Mouse (Mus musculus) gastrocnemius, adult 18-20 months (tissue): ENCODE results near the gene Elmo1. TPM values are rescaled to one million over a fixed set of nuclear protein-coding genes. Genes with fewer than 3 reads are reported as not detected.
"Not testable (repeated sequence)": the region's sequence is repeated elsewhere in the genome, so short reads cannot be mapped to it uniquely, and the experiment has no call there.

Source experiments
- DNase-seq: peaks from one replicate; pipeline ENCODE4 v3.0.0; 2021; ENCODE audit warnings: low spot score
- total RNA-seq, 2 experiments: library from RNA; stranded (reverse); gene quantifications; 2 replicates each; pipeline ENCODE4 v1.2.3; 2021

Gene Elmo1
- total RNA-seq, 2 experiments from 2014 or later, result 2.0 to 2.7 TPM

DNA sequence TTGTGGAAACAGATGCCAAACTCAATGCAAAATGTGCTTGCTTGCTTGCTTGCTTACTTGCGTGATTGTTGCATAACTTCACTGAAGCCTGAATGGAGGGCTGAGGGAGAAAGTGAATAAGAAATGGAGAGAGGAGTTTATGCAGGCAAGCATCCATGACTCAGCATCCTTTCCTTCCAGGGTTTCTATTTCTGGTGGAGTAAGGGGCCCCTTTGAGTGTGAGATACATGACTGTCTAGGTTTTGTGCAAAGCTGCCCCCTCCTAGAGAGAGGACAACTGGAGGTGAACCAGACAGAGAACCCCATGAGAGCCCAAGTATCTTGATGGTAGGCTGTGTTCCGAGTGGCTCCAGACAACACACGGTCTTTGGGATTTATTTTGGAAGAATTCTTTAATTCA lies 508.2 kb downstream of the Elmo1 start:
- DNase-seq, result no peak

- no peak for DNase-seq
These were observed 509.9 kb downstream of the Elmo1 start for GRCm38 (mm10) chr13:20600246-20600645.

DNA sequence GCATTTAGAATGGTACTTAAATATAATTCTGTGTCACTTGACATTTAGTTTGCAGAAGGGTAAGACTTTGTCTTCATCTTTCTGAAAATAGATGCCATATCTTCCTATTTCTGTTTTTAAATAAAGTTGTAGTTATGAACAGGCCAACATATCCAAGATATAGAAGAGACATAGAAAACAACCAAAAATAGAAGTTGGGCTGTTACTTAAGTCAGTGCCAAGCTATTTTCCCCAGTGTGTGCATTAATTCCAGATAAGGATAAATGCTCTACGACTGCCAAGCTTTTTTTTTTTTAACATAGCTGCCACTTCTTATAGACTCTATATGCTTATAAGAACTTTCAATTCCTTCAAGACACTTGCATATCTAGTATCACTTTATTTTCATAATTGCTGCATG lies 511.0 kb downstream of the Elmo1 start:
- no peak for DNase-seq

DNA sequence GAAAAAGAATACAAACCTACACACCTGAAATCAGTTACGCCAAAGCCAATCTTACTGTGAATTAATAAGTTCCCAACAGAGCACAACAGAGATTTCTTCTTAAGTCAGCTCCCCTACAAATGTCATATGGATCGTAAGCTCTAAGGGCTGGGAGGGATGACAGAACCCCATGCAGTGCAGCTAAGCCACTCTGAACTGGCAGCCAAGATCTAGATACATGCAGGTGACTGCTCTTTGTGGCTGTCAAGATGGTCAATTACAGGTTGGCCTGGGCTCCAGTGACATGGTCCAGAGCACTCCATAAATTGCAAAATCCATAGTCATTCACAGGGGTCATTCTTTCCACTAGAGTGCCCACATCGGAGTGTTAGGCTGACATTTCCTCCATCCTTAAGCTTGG lies 516.5 kb downstream of the Elmo1 start:
- DNase-seq, result no peak

DNA sequence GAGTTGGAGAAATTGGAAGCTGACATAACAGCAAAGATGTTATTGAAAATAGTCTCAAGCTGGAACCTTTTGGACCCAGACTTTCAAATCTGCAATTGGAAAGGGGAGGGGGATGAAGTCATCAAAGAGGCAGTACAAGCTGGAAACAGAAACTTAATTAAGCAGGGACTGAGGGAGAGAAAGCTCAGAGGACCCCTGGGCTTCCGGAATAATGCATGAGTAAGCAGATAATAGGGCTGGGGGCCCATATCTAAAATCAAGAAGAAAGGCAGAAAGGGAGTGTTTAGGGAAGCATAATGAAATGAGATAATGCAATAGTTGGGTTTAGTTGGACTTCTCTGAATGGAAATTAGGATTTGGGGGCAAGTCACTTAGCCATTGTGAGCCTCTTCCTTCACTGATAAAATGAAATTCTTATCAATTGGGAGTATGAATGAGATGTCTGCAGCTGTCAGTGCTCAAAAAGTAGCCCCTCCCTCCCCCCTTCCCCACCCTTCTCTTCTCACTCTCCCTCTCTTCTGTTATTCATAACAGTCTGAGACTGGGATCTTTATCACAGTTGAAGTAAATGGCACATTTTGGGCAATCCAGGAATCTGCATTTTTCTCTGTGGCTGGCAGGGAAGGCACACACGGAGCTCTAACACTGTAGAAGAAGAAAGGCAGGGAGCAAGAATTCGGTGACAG lies 518.8 kb downstream of the Elmo1 start:
- no peak for DNase-seq

DNA sequence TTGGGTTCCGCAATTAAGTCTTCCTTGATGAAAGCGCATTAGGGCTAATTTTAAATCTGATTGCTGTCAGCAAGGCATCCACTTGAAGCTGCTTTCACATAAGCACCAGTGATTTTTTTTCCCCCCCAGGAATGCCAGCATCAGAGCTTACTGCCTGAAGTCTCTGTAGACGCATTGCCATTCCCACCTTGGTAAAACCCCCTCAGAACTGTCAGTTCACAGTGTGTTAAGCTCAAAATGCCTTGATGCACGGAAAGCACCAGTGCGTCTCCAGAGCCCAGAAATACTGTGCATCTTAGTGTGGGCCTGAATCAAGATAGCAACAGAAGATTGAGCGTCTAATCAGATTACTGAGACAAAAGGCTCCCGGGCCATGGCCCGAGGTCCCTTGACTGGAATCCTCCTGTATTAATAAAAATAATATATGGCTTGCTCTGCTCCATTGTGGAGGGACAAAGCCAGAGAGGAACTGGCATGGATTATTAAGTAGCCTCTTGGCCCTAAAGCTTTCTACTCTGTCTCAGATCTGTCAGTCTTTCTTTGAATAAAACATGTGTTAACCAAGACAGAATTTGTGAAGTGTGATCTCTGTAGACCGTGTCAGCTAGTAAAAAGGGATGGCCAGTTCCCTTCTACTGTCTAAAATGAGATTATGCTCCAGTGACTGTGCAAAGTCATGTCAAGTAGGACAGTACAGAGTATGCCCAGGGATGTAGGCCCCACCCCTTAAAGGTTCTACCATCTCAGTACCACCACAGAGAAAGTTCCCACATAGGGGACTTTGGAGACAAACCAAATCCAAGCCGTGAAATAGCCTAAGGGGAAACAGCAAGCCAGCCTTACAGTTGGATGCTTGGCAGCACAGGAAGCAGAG lies 525.4 kb downstream of the Elmo1 start:
- DNase-seq, result no peak

DNA sequence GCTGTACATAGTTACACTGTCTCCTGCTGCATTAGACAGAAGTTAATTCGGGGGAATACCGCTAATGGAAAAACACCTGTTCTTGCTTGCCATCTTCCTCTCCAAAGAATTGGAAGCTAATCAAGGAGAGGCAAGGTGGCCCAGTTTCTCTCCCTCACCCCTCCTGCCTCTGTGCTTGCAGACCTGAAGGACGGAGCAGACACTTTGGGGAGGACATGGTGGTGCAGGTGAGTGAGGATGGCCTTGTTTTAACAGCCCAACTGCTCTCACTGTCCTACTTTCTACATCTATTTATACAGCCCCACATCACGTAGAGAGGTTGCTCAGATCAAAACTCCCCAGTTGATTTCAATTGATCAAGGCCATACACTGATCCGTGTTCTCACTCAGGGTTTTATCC lies 529.5 kb downstream of the Elmo1 start:
- DNase-seq, result no peak

DNA sequence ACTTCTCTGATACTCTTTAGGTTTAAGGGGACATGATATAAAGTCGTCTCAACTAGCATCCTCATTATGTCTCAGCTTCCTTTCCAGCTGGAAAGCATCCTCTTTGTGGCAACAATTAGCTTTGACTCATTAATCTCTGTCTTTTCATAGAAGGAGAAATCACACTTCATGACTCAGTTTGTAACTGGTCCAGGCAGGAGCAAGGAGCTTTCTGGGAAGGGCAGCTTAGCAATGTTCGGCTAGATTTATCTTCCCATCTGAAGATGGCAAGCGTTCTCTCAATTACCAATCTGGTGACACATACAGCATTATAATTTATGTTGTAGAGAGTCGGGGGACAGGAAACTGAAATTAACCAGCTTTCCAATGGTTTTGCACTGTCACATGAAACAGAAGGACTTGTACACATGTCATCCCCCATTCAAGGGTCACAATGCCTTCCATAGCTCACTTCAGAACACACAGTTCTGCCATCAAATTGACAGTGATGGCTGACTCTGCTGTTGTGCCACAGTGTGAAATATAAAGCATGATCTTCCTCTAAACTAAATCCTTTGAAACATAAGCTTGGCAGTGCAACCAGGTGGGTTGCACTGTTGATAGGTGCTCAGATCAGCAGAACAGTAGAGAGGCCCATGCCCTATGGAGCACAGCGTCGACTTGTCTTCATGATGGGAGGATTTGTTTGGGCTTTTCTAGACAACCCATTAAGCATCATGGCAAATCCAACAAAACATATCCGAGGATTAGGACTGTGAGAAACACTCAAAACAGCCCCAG lies 532.9 kb downstream of the Elmo1 start:
- no peak for DNase-seq

DNA sequence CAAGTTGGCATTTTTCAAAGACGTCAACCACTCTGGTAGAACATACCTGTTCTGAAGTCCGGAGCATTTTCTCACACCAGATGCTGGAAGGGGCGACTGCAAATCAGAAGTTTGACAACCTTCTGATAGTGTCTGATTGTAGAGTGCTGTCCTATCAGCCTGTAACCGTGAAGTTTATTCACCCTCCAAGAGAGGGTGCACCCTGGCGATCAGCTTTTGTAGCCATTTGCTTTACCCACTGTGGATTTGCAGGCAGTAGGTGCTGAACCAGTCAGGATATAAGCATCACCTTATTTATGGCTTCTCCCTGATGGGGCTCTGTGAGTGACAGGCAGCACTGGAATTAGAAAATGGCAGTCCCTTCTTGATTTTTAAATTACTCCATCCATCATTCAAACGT lies 537.4 kb downstream of the Elmo1 start:
- no peak for DNase-seq

GRCm38 (mm10) chr13:20632477-20632876 lies 542.1 kb downstream of the Elmo1 start:
- no peak for DNase-seq

DNA sequence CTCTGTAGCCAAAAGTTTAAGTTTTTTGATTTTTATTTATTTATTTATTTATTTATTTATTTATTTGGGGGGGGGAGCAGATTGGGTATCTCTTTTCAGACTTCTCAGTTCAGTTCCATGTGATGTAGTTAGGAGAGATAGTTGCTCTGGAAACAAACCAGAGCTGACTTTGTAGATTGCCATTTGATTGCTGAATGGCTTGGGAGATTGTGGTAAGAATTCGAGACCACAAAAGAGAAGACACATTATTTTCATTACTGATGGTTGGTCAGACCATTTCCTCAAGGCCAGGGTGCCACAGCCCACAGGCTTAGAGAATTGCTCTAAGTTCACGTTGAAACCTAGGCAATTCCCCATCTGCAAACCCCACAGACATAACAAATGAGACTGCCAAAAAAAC lies 544.3 kb downstream of the Elmo1 start:
- not testable (repeated sequence) for DNase-seq

GRCm38 (mm10) chr13:20635646-20636045 lies 545.2 kb downstream of the Elmo1 start:
- DNase-seq, result no peak
